Mouse (Mus musculus) CH12.LX (cell line): ENCODE data around the gene Ubb. TPM values are rescaled to one million over a fixed set of nuclear protein-coding genes. Genes with fewer than 3 reads are reported as not detected.

Experiments used
- DNase-seq: peaks from one replicate; pipeline ENCODE4 v3.0.0-alpha.2; 2013; ENCODE audit errors: extremely low read depth
- H3K27ac ChIP-seq: 2 replicates; pipeline ENCODE4 v1.5.1; 2012; ENCODE audit warnings: low read depth, mild to moderate bottlenecking, control low read depth, moderate library complexity; ENCODE audit not compliant: insufficient read depth
- H3K27me3 ChIP-seq: replicated peaks from 2 replicates; pipeline ENCODE3; 2012; ENCODE audit warnings: inconsistent platforms
- H3K36me3 ChIP-seq, 2 experiments: replicated peaks in 1 of 2; 2 replicates each; pipeline versions ENCODE3 to v1.6.1; 2012; ENCODE audit warnings: inconsistent platforms in 1 of 2, low read length in 1 of 2, mild to moderate bottlenecking in 1 of 2, mixed read lengths in 1 of 2, moderate library complexity in 1 of 2; ENCODE audit not compliant: control insufficient read depth in 1 of 2, insufficient read depth in 1 of 2
- H3K4me1 ChIP-seq, 2 experiments: 2 replicates each; pipeline ENCODE4 v1.6.1; 2012; ENCODE audit warnings: inconsistent platforms in 1 of 2, moderate library complexity in 1 of 2; ENCODE audit not compliant: insufficient read depth in 2 of 2, control insufficient read depth in 1 of 2
- H3K4me2 ChIP-seq: 2 replicates; pipeline ENCODE4 v1.6.1; 2012; ENCODE audit warnings: low read depth, mild to moderate bottlenecking, control low read depth; ENCODE audit not compliant: poor library complexity, insufficient read depth, severe bottlenecking
- H3K4me3 ChIP-seq, 3 experiments: fragments of 150-350 bp in 1 of 3; sonication (generic) in 1 of 3; replicated peaks in 1 of 3; 2 replicates each; pipeline versions ENCODE3 to v1.5.1; 2011 to 2012; ENCODE audit warnings: low read depth in 2 of 3, low read length in 2 of 3, mild to moderate bottlenecking in 2 of 3, moderate library complexity in 2 of 3, control low read depth in 1 of 3, improper control_type of control experiment in 1 of 3, inconsistent platforms in 1 of 3, mixed read lengths in 1 of 3; ENCODE audit not compliant: poor library complexity in 1 of 3
- H3K79me2 ChIP-seq: replicated peaks from 2 replicates; pipeline ENCODE4 v1.6.1; 2012; ENCODE audit warnings: mild to moderate bottlenecking, moderate library complexity; ENCODE audit not compliant: control insufficient read depth, poor library complexity, insufficient read depth, severe bottlenecking; ENCODE audit errors: extremely low read depth
- H3K9ac ChIP-seq: 2 replicates; pipeline ENCODE4 v1.6.1; 2012; ENCODE audit warnings: low read depth, mild to moderate bottlenecking, control low read depth, moderate library complexity; ENCODE audit not compliant: insufficient read depth
- H3K9me3 ChIP-seq: replicated peaks from 2 replicates; pipeline ENCODE3; 2012; ENCODE audit warnings: low read length, inconsistent platforms, mixed read lengths
- BHLHE40 ChIP-seq: IDR thresholded peaks from 2 replicates; pipeline ENCODE4 v1.6.1; 2011; ENCODE audit warnings: mild to moderate bottlenecking, low read depth, low read length, improper control_type of control experiment
- CHD1 ChIP-seq: IDR thresholded peaks from 2 replicates; pipeline ENCODE4 v1.6.1; 2012; ENCODE audit warnings: low read depth, low read length, improper control_type of control experiment, inconsistent platforms
- CHD2 ChIP-seq: IDR thresholded peaks from 2 replicates; pipeline ENCODE4 v1.6.1; 2011; ENCODE audit warnings: low read length, improper control_type of control experiment
- CTCF ChIP-seq, 2 experiments: IDR thresholded peaks in 1 of 2; conservative IDR thresholded peaks in 1 of 2; 2 replicates each; pipeline ENCODE4 v1.5.1; 2011 to 2012; ENCODE audit warnings: low read depth in 2 of 2, low read length in 2 of 2, improper control_type of control experiment in 1 of 2, inconsistent platforms in 1 of 2, mild to moderate bottlenecking in 1 of 2, moderate library complexity in 1 of 2
- E2F4 ChIP-seq: IDR thresholded peaks from 2 replicates; pipeline ENCODE4 v1.6.1; 2011; ENCODE audit warnings: low read depth, low read length, improper control_type of control experiment; ENCODE audit not compliant: insufficient replicate concordance
- ELF1 ChIP-seq: IDR thresholded peaks from 2 replicates; pipeline ENCODE4 v1.6.1; 2014; ENCODE audit warnings: low read depth, mild to moderate bottlenecking, inconsistent platforms, low read length, improper control_type of control experiment
- EP300 ChIP-seq: IDR thresholded peaks from 2 replicates; pipeline ENCODE4 v1.6.1; 2011; ENCODE audit warnings: low read length, improper control_type of control experiment
- ETS1 ChIP-seq: conservative IDR thresholded peaks from 2 replicates; pipeline ENCODE4 v1.6.1; 2012; ENCODE audit warnings: low read depth, mild to moderate bottlenecking, inconsistent platforms, low read length, improper control_type of control experiment, moderate library complexity
- GABPA ChIP-seq: IDR thresholded peaks from 2 replicates; pipeline ENCODE4 v1.6.1; 2012; ENCODE audit warnings: low read depth, low read length, improper control_type of control experiment, inconsistent platforms; ENCODE audit not compliant: insufficient replicate concordance
- HCFC1 ChIP-seq: IDR thresholded peaks from 2 replicates; pipeline ENCODE4 v1.6.1; 2012; ENCODE audit warnings: low read depth, mild to moderate bottlenecking, inconsistent platforms, low read length, improper control_type of control experiment
- IRF4 ChIP-seq: IDR thresholded peaks from 2 replicates; pipeline ENCODE4 v1.6.1; 2014; ENCODE audit warnings: low read depth, mild to moderate bottlenecking, inconsistent platforms, low read length, improper control_type of control experiment
- JUN ChIP-seq: IDR thresholded peaks from 2 replicates; pipeline ENCODE4 v1.6.1; 2011; ENCODE audit warnings: low read depth, mild to moderate bottlenecking, low read length, improper control_type of control experiment, moderate library complexity; ENCODE audit not compliant: insufficient read depth
- JUND ChIP-seq: conservative IDR thresholded peaks from 2 replicates; pipeline ENCODE4 v1.6.1; 2011; ENCODE audit warnings: low read depth, low read length, improper control_type of control experiment
- KAT2A ChIP-seq: IDR thresholded peaks from 2 replicates; pipeline ENCODE4 v1.6.1; 2012; ENCODE audit warnings: low read length, improper control_type of control experiment, inconsistent platforms; ENCODE audit not compliant: insufficient replicate concordance
- MAFK ChIP-seq: IDR thresholded peaks from 2 replicates; pipeline ENCODE4 v1.6.1; 2011; ENCODE audit warnings: low read length, improper control_type of control experiment; ENCODE audit not compliant: insufficient replicate concordance
- MAX ChIP-seq: IDR thresholded peaks from 2 replicates; pipeline ENCODE4 v1.6.1; 2011; ENCODE audit warnings: low read length, improper control_type of control experiment
- MAZ ChIP-seq: IDR thresholded peaks from 2 replicates; pipeline ENCODE4 v1.6.1; 2012; ENCODE audit warnings: low read depth, mild to moderate bottlenecking, inconsistent platforms, low read length, improper control_type of control experiment, moderate library complexity
- MEF2A ChIP-seq: IDR thresholded peaks from 2 replicates; pipeline ENCODE4 v1.6.1; 2014; ENCODE audit warnings: low read depth, mild to moderate bottlenecking, inconsistent platforms, low read length, improper control_type of control experiment, borderline replicate concordance
- MXI1 ChIP-seq: IDR thresholded peaks from 2 replicates; pipeline ENCODE4 v1.6.1; 2011; ENCODE audit warnings: mild to moderate bottlenecking, low read depth, low read length, improper control_type of control experiment
- MYC ChIP-seq: IDR thresholded peaks from 2 replicates; pipeline ENCODE4 v1.6.1; 2011; ENCODE audit warnings: low read depth, mild to moderate bottlenecking, improper control_type of control experiment, low read length
- NELFE ChIP-seq: IDR thresholded peaks from 2 replicates; pipeline ENCODE4 v1.6.1; 2011; ENCODE audit warnings: low read depth, low read length, improper control_type of control experiment
- NRF1 ChIP-seq: IDR thresholded peaks from 2 replicates; pipeline ENCODE4 v1.6.1; 2014; ENCODE audit warnings: low read depth, mild to moderate bottlenecking, inconsistent platforms, low read length, improper control_type of control experiment, moderate library complexity
- PAX5 ChIP-seq: IDR thresholded peaks from 2 replicates; pipeline ENCODE4 v1.6.1; 2012; ENCODE audit warnings: low read length, inconsistent platforms, mixed read lengths
- POLR2A ChIP-seq: IDR thresholded peaks from 2 replicates; pipeline ENCODE4 v1.6.1; 2011; ENCODE audit warnings: low read depth, mild to moderate bottlenecking, improper control_type of control experiment, low read length
- POLR2AphosphoS2 ChIP-seq: IDR thresholded peaks from 2 replicates; pipeline ENCODE4 v1.6.1; 2011; ENCODE audit warnings: low read depth, low read length, improper control_type of control experiment
- RAD21 ChIP-seq: IDR thresholded peaks from 2 replicates; pipeline ENCODE4 v1.6.1; 2011; ENCODE audit warnings: low read depth, mild to moderate bottlenecking, low read length, improper control_type of control experiment, moderate library complexity
- RCOR1 ChIP-seq: conservative IDR thresholded peaks from 2 replicates; pipeline ENCODE4 v1.6.1; 2012; ENCODE audit warnings: low read depth, mild to moderate bottlenecking, inconsistent platforms, low read length, improper control_type of control experiment
- SIN3A ChIP-seq: IDR thresholded peaks from 2 replicates; pipeline ENCODE4 v1.6.1; 2012; ENCODE audit warnings: low read length, improper control_type of control experiment, inconsistent platforms
- SMC3 ChIP-seq: IDR thresholded peaks from 2 replicates; pipeline ENCODE4 v1.6.1; 2011; ENCODE audit warnings: low read depth, low read length, improper control_type of control experiment
- TBP ChIP-seq: conservative IDR thresholded peaks from 2 replicates; pipeline ENCODE4 v1.6.1; 2011; ENCODE audit warnings: low read depth, low read length, improper control_type of control experiment
- TCF12 ChIP-seq: IDR thresholded peaks from 2 replicates; pipeline ENCODE4 v1.6.1; 2014; ENCODE audit warnings: low read depth, mild to moderate bottlenecking, inconsistent platforms, low read length, improper control_type of control experiment
- UBTF ChIP-seq: IDR thresholded peaks from 2 replicates; pipeline ENCODE4 v1.6.1; 2012; ENCODE audit warnings: low read depth, mild to moderate bottlenecking, inconsistent platforms, low read length, improper control_type of control experiment, moderate library complexity
- USF1 ChIP-seq: IDR thresholded peaks from 2 replicates; pipeline ENCODE4 v1.6.1; 2014; ENCODE audit warnings: low read depth, mild to moderate bottlenecking, inconsistent platforms, low read length, improper control_type of control experiment
- USF2 ChIP-seq: conservative IDR thresholded peaks from 2 replicates; pipeline ENCODE4 v1.6.1; 2011; ENCODE audit warnings: low read depth, low read length, improper control_type of control experiment
- ZC3H11A ChIP-seq: IDR thresholded peaks from 2 replicates; pipeline ENCODE4 v1.6.1; 2012; ENCODE audit warnings: low read depth, mild to moderate bottlenecking, inconsistent platforms, low read length, improper control_type of control experiment
- ZKSCAN1 ChIP-seq: IDR thresholded peaks from 2 replicates; pipeline ENCODE4 v1.6.1; 2012; ENCODE audit warnings: low read depth, inconsistent platforms, low read length, improper control_type of control experiment, borderline replicate concordance
- ZMIZ1 ChIP-seq: IDR thresholded peaks from 2 replicates; pipeline ENCODE4 v1.6.1; 2012; ENCODE audit warnings: low read depth, mild to moderate bottlenecking, inconsistent platforms, low read length, improper control_type of control experiment
- ZNF384 ChIP-seq: IDR thresholded peaks from 2 replicates; pipeline ENCODE4 v1.6.1; 2012; ENCODE audit warnings: low read depth, low read length, improper control_type of control experiment, inconsistent platforms
- dilution Hi-C: fragments of 300-500 bp; cut with MboI; formaldehyde crosslinking; loops from 2 replicates; pipeline ENCODE4 v1.14.3; 2020; ENCODE audit warnings: low sequenced_read_pairs; ENCODE audit not compliant: extremely low pct_unique_long_range_greater_than_20kb, extremely low pct_ligation_motif_present
- in situ Hi-C: fragments of 300-500 bp; cut with MboI; formaldehyde crosslinking; loops from 3 replicates; pipeline ENCODE4 v1.14.3; 2019; ENCODE audit warnings: low sequenced_read_pairs, low pct_ligation_motif_present, low pct_unique_long_range_greater_than_20kb, mixed read lengths
- polyA plus RNA-seq: library from polyadenylated mRNA; unstranded; fragments of >175 nt; gene quantifications from 2 replicates; pipeline ENCODE4 v1.2.1, GENCODE M21; 2012; ENCODE audit warnings: low read depth; ENCODE audit not compliant: insufficient read length
- total RNA-seq, 2 experiments: library from RNA; depleted of rRNA; stranded (reverse); fragments of 300-350 nt in 1 of 2; fragments of >200 nt in 1 of 2; gene quantifications; 2 replicates each; pipeline ENCODE4 v1.2.3; 2012 to 2014

Gene Ubb
- total and polyA plus RNA-seq, 3 experiments: 1,092 to 2,098 (median 1,487) TPM

- H3K36me3 ChIP-seq: peaks cover 23 to 32% of the 10 kb centered on the region in 2 experiments
- peak overlapping the region; percentile 64 to 78 (median 69) for H3K4me3 ChIP-seq
- TF ChIP-seq CHD1 (peak; percentile 2; the same call in 1 of the 2 replicates), HCFC1 (no peak; the same call in 1 of the 2 replicates), UBTF (0 out of 2 replicates have a peak, but pooled peaks have one; percentile 20), TBP (no peak), RAD21 (no peak), EP300 (peak; percentile 7; the same call in 1 of the 2 replicates), ZMIZ1 (no peak; the same call in 1 of the 2 replicates), MAX (0 out of 2 replicates have a peak, but pooled peaks have one; percentile 48), TCF12 (peak; percentile 68; the same call in 1 of the 2 replicates), ZKSCAN1 (no peak), MAFK (no peak), ZC3H11A (no peak), JUND (no peak), BHLHE40 (no peak), MYC (no peak), NRF1 (no peak), ZNF384 (no peak), MXI1 (peak; percentile 93), SMC3 (no peak), CHD2 (0 out of 2 replicates have a peak, but pooled peaks have one; percentile 3), USF2 (no peak), KAT2A (no peak), NELFE (no peak; the same call in 1 of the 2 replicates), RCOR1 (peak; percentile 29; the same call in 1 of the 2 replicates), E2F4 (no peak), USF1 (no peak), PAX5 (no peak), ETS1 (no peak; the same call in 1 of the 2 replicates), ELF1 (no peak; the same call in 1 of the 2 replicates), JUN (no peak), MEF2A (0 out of 2 replicates have a peak, but pooled peaks have one; percentile 3), POLR2A (peak; percentile 41), IRF4 (no peak), MAZ (no peak), GABPA (no peak), SIN3A (peak; percentile 82), CTCF (conservative IDR thresholded peaks at IDR 0.05 in 1 of 2, IDR thresholded peaks at IDR 0.05 in 1 of 2; ENCODE audit: low read depth in 2 of 2, low read length in 2 of 2) (no peak), POLR2AphosphoS2 (no peak; the same call in 1 of the 2 replicates)
- DNase-seq: peak; percentile 52
- peak overlapping the region; percentile 75 for H3K4me2 ChIP-seq
- in situ Hi-C loops (no loop called here), dilution Hi-C loops (no loop called here)
- peaks cover 5% of the 10 kb centered on the region for H3K9me3 ChIP-seq
- peaks cover 4 to 15% of the 10 kb centered on the region in 2 experiments; a peak in 3 of 4 replicates for H3K4me1 ChIP-seq
- H3K79me2 ChIP-seq: peaks cover 6% of the 10 kb centered on the region; the same call in 1 of the 2 replicates
- H3K27ac ChIP-seq: peak overlapping the region; percentile 89
- H3K27me3 ChIP-seq: no peaks in the 10 kb centered on the region
- peak overlapping the region; percentile 67 for H3K9ac ChIP-seq
These were observed 24.9 kb downstream of the Ubb start for GRCm38 (mm10) chr11:62575659-62576438.
